Mouse (Mus musculus) adrenal gland, postnatal 36 days (tissue): Measurements from ENCODE around the gene Dnaaf3. TPM values are rescaled to one million over a fixed set of nuclear protein-coding genes. Genes with fewer than 3 reads are reported as not detected.
A peak's percentile ranks its signal among the peaks of the same experiment; 100 is the strongest.

Experiments
- DNase-seq, 2 experiments: peaks; one replicate each; pipeline ENCODE4 v3.0.0; 2021; ENCODE audit warnings: mixed read lengths in 1 of 2
- total RNA-seq, 2 experiments: library from RNA; stranded (reverse); gene quantifications; 2 replicates each; pipeline ENCODE4 v1.2.3; 2021

Dnaaf3 gene
- total RNA-seq, 2 experiments from 2014 or later: 0.70 to 1.2 TPM

- no peak for DNase-seq
Observed at GRCm38 (mm10) chr7:4521231-4522003, 10.8 kb downstream of the Dnaaf3 start.

GRCm38 (mm10) chr7:4518487-4518886 is 13.8 kb downstream of the Dnaaf3 start:
- no peak for DNase-seq

GRCm38 (mm10) chr7:4516332-4517050 is 15.8 kb downstream of the Dnaaf3 start, which contains the start of gene Tnnt1:
Gene Tnnt1 (minus strand): TSS chr7:4516382.
- no peak for DNase-seq

GRCm38 (mm10) chr7:4515853-4516252 is 16.4 kb downstream of the Dnaaf3 start:
- no peak for DNase-seq

- DNase-seq: no peak
Observed at GRCm38 (mm10) chr7:4513829-4514712, 18.2 kb downstream of the Dnaaf3 start.

GRCm38 (mm10) chr7:4513236-4513635 is 19.0 kb downstream of the Dnaaf3 start:
- DNase-seq: peak; percentile 22 to 51

- DNase-seq: no peak
Observed at GRCm38 (mm10) chr7:4511489-4512224, 20.6 kb downstream of the Dnaaf3 start.

GRCm38 (mm10) chr7:4509863-4510608 is 22.2 kb downstream of the Dnaaf3 start:
- DNase-seq: peak; percentile 72 to 84

- DNase-seq: no peak
Observed at GRCm38 (mm10) chr7:4508739-4509116, 23.5 kb downstream of the Dnaaf3 start.

- no peak for DNase-seq
Observed at GRCm38 (mm10) chr7:4508062-4508738, 24.1 kb downstream of the Dnaaf3 start.

GRCm38 (mm10) chr7:4507220-4507619 is 25.0 kb downstream of the Dnaaf3 start:
- DNase-seq: no peak

- no peak for DNase-seq
Observed at GRCm38 (mm10) chr7:4504646-4505435, 27.4 kb downstream of the Dnaaf3 start.

GRCm38 (mm10) chr7:4503858-4504257 is 28.4 kb downstream of the Dnaaf3 start:
- no peak for DNase-seq

- DNase-seq: no peak
Observed at GRCm38 (mm10) chr7:4503100-4503499, 29.2 kb downstream of the Dnaaf3 start.

GRCm38 (mm10) chr7:4502421-4503090 is 29.7 kb downstream of the Dnaaf3 start:
- DNase-seq: peak; percentile 42 to 70

GRCm38 (mm10) chr7:4501558-4502397 is 30.5 kb downstream of the Dnaaf3 start, which contains the start of gene Ppp1r12c:
Gene Ppp1r12c (minus strand): TSS chr7:4501680.
- DNase-seq: peak; percentile 97 to 98

- peak; percentile 57 to 68 for DNase-seq
Observed at GRCm38 (mm10) chr7:4500892-4501471, 31.3 kb downstream of the Dnaaf3 start.
